Mouse (Mus musculus) cerebellum, adult 2 months (tissue): ENCODE measurements around the gene Sf3a2.

Experiments used
- CTCF ChIP-seq: fragments of 200-500 bp; IDR thresholded peaks from 2 replicates; pipeline ENCODE4 v1.5.1; 2011; ENCODE audit warnings: low read depth, mild to moderate bottlenecking, control low read depth, low read length, moderate library complexity, borderline replicate concordance; ENCODE audit not compliant: insufficient read depth
- POLR2A ChIP-seq: fragments of 200-500 bp; IDR thresholded peaks from 2 replicates; pipeline ENCODE4 v1.6.1; 2011; ENCODE audit warnings: low read length, control low read depth, borderline replicate concordance; ENCODE audit not compliant: insufficient read depth

DNA sequence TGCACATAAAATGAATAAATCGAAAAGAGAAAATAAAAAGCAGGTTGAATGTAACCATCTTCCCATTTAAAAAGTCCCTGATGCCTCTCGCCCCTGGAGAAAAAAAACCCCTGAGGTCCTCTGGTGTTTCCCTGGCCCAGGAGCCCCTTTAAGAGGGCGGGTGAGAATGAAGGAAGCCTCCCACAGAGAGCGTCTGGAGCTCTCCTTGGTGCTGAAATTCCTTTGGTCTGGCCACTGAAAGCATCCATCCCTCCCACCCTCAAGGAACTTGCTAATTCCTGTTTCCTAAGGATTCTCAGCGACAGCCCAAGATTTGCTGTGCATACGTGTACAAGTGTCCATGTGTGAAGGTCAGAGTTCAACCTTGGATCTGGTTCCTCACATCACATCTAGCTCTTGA is 49.4 kb upstream of the Sf3a2 start:
- TF ChIP-seq CTCF (no peak), POLR2A (no peak)
